Mouse (Mus musculus) brown adipose tissue, adult 24 weeks (tissue): ENCODE measurements at regions not wholly inside any gene's neighbourhood (a gene's known extent, or its start where the extent isn't known, plus 50 kb on each side); places are given as distances from the start of the nearest gene placed in this dataset.

Experiments
- H3K27ac ChIP-seq: fragments of 200-500 bp; replicated peaks from 2 replicates; pipeline ENCODE4 v1.5.1; 2012; ENCODE audit warnings: low read depth, mild to moderate bottlenecking, low read length
- H3K4me1 ChIP-seq: fragments of 200-500 bp; 2 replicates; pipeline ENCODE4 v1.6.1; 2012; ENCODE audit warnings: low read length, mixed read lengths; ENCODE audit not compliant: control insufficient read depth, insufficient read depth, insufficient read length
- H3K4me3 ChIP-seq: fragments of 200-500 bp; 2 replicates; pipeline ENCODE4 v1.5.1; 2012; ENCODE audit warnings: low read depth, mild to moderate bottlenecking, low read length, moderate library complexity; ENCODE audit not compliant: insufficient read depth

- Histone ChIP-seq H3K4me3 (no peak overlapping the region), H3K27ac (no peak overlapping the region), H3K4me1 (no peaks in the 10 kb centered on the region)
These were observed 173.8 kb upstream of the Rad23b start for GRCm38 (mm10) chr4:55176026-55176425.

GRCm38 (mm10) chr4:55179456-55179855 is 170.4 kb upstream of the Rad23b start:
- Histone ChIP-seq H3K4me1 (no peaks in the 10 kb centered on the region), H3K4me3 (no peak overlapping the region), H3K27ac (no peak overlapping the region)

GRCm38 (mm10) chr4:55183519-55183918 is 166.3 kb upstream of the Rad23b start:
- Histone ChIP-seq H3K4me1 (no peaks in the 10 kb centered on the region), H3K4me3 (no peak overlapping the region), H3K27ac (no peak overlapping the region)

- H3K27ac ChIP-seq: no peak overlapping the region
These were observed 161.1 kb upstream of the Rad23b start for GRCm38 (mm10) chr4:55188716-55189115.

GRCm38 (mm10) chr4:55190586-55190985 is 159.3 kb upstream of the Rad23b start:
- Histone ChIP-seq H3K27ac (no peak overlapping the region), H3K4me3 (no peak overlapping the region), H3K4me1 (no peaks in the 10 kb centered on the region)

More at GRCm38 (mm10) chr4:55188716-55189115, 161.1 kb upstream of the Rad23b start:
- no peak overlapping the region for H3K4me3 ChIP-seq
- no peaks in the 10 kb centered on the region for H3K4me1 ChIP-seq

- Histone ChIP-seq H3K27ac (no peak overlapping the region), H3K4me3 (no peak overlapping the region), H3K4me1 (no peaks in the 10 kb centered on the region)
These were observed 155.8 kb upstream of the Rad23b start for GRCm38 (mm10) chr4:55194061-55194460.

- H3K4me1 ChIP-seq: no peaks in the 10 kb centered on the region
- no peak overlapping the region for H3K27ac ChIP-seq
- no peak overlapping the region for H3K4me3 ChIP-seq
These were observed 155.3 kb upstream of the Rad23b start for GRCm38 (mm10) chr4:55194552-55194951.

- Histone ChIP-seq H3K4me3 (no peak overlapping the region), H3K27ac (no peak overlapping the region), H3K4me1 (no peaks in the 10 kb centered on the region)
These were observed 145.8 kb upstream of the Rad23b start for GRCm38 (mm10) chr4:55203731-55204710.

- Histone ChIP-seq H3K4me3 (no peak overlapping the region), H3K4me1 (no peaks in the 10 kb centered on the region), H3K27ac (no peak overlapping the region)
These were observed 143.6 kb upstream of the Rad23b start for GRCm38 (mm10) chr4:55206226-55206625.

- Histone ChIP-seq H3K4me1 (no peaks in the 10 kb centered on the region), H3K27ac (no peak overlapping the region), H3K4me3 (no peak overlapping the region)
These were observed 142.0 kb upstream of the Rad23b start for GRCm38 (mm10) chr4:55207749-55208385.

- Histone ChIP-seq H3K4me1 (no peaks in the 10 kb centered on the region), H3K27ac (no peak overlapping the region), H3K4me3 (no peak overlapping the region)
These were observed 141.2 kb upstream of the Rad23b start for GRCm38 (mm10) chr4:55208386-55209345.

- no peaks in the 10 kb centered on the region for H3K4me1 ChIP-seq
- H3K27ac ChIP-seq: no peak overlapping the region
- H3K4me3 ChIP-seq: no peak overlapping the region
These were observed 134.2 kb upstream of the Rad23b start for GRCm38 (mm10) chr4:55215425-55216174.

GRCm38 (mm10) chr4:55216175-55216545 is 133.7 kb upstream of the Rad23b start:
- no peak overlapping the region for H3K4me3 ChIP-seq
- no peak overlapping the region for H3K27ac ChIP-seq
- no peaks in the 10 kb centered on the region for H3K4me1 ChIP-seq

GRCm38 (mm10) chr4:55225766-55226165 is 124.1 kb upstream of the Rad23b start:
- Histone ChIP-seq H3K4me3 (no peak overlapping the region), H3K27ac (no peak overlapping the region), H3K4me1 (no peaks in the 10 kb centered on the region)
